Mouse (Mus musculus) layer of hippocampus, postnatal 14 days (tissue): ENCODE measurements at regions not wholly inside any gene's neighbourhood (a gene's known extent, or its start where the extent isn't known, plus 50 kb on each side); places are given as distances from the start of the nearest gene placed in this dataset.

ENCODE experiments used
- DNase-seq, 2 experiments: peaks; one replicate each; pipeline ENCODE4 v3.0.0; 2021 to 2022; ENCODE audit warnings: low spot score in 2 of 2, mixed read lengths in 1 of 2

- DNase-seq = no peak
Observed at GRCm38 (mm10) chr17:85932360-85933132, 212.4 kb downstream of the Srbd1 start.

GRCm38 (mm10) chr17:85931955-85932354, 213.0 kb downstream of the Srbd1 start:
- DNase-seq = no peak

- peak in 1 of 2 experiments; percentile 24 for DNase-seq
Observed at GRCm38 (mm10) chr17:85930789-85931188, 214.2 kb downstream of the Srbd1 start.

GRCm38 (mm10) chr17:85930331-85930730, 214.6 kb downstream of the Srbd1 start:
- peak in 1 of 2 experiments; percentile 50 for DNase-seq

GRCm38 (mm10) chr17:85929699-85930286, 215.2 kb downstream of the Srbd1 start:
- no peak for DNase-seq

GRCm38 (mm10) chr17:85928543-85928942, 216.4 kb downstream of the Srbd1 start:
- no peak for DNase-seq

- no peak for DNase-seq
Observed at GRCm38 (mm10) chr17:85927261-85927660, 217.7 kb downstream of the Srbd1 start.

GRCm38 (mm10) chr17:85926044-85926443, 218.9 kb downstream of the Srbd1 start:
- DNase-seq = no peak

GRCm38 (mm10) chr17:85921219-85921673, 223.7 kb downstream of the Srbd1 start:
- DNase-seq = no peak

GRCm38 (mm10) chr17:85919868-85920267, 225.1 kb downstream of the Srbd1 start:
- no peak for DNase-seq

- DNase-seq = no peak
Observed at GRCm38 (mm10) chr17:85915870-85916269, 227.8 kb upstream of the Six2 start.

- DNase-seq = no peak
Observed at GRCm38 (mm10) chr17:85914062-85914461, 226.0 kb upstream of the Six2 start.

- no peak for DNase-seq
Observed at GRCm38 (mm10) chr17:85908709-85909108, 220.6 kb upstream of the Six2 start.

GRCm38 (mm10) chr17:85906597-85907187, 218.6 kb upstream of the Six2 start:
- DNase-seq = no peak

GRCm38 (mm10) chr17:85902575-85902974, 214.5 kb upstream of the Six2 start:
- no peak for DNase-seq

GRCm38 (mm10) chr17:85899096-85899495, 211.0 kb upstream of the Six2 start:
- no peak for DNase-seq

- DNase-seq = no peak
Observed at GRCm38 (mm10) chr17:85895978-85896377, 207.9 kb upstream of the Six2 start.

GRCm38 (mm10) chr17:85891243-85891642, 203.2 kb upstream of the Six2 start:
- no peak for DNase-seq

- no peak for DNase-seq
Observed at GRCm38 (mm10) chr17:85889746-85890532, 201.9 kb upstream of the Six2 start.

GRCm38 (mm10) chr17:85888568-85889398, 200.7 kb upstream of the Six2 start:
- DNase-seq = no peak

- DNase-seq = no peak
Observed at GRCm38 (mm10) chr17:85886675-85887074, 198.6 kb upstream of the Six2 start.
